Mouse (Mus musculus) thymus, postnatal 0 days (tissue): ENCODE data around the gene Gpr4. TPM values are rescaled to one million over a fixed set of nuclear protein-coding genes. Genes with fewer than 3 reads are reported as not detected.
A peak's percentile ranks its signal among the peaks of the same experiment; 100 is the strongest.

ENCODE experiments used
- DNase-seq: peaks from one replicate; pipeline ENCODE4 v3.0.0-alpha.2; 2015; ENCODE audit warnings: low spot score
- polyA plus RNA-seq: library from polyadenylated mRNA; unstranded; fragments of >200 nt; fragmentation: Nextera tagmentation; extraction: Ambion mirVana; gene quantifications from 2 replicates; pipeline ENCODE4 v1.2.1, GENCODE M21; 2015

The Gpr4 gene
- polyA plus RNA-seq, 1 experiment from 2014 or later, result 0.69 TPM

DNA sequence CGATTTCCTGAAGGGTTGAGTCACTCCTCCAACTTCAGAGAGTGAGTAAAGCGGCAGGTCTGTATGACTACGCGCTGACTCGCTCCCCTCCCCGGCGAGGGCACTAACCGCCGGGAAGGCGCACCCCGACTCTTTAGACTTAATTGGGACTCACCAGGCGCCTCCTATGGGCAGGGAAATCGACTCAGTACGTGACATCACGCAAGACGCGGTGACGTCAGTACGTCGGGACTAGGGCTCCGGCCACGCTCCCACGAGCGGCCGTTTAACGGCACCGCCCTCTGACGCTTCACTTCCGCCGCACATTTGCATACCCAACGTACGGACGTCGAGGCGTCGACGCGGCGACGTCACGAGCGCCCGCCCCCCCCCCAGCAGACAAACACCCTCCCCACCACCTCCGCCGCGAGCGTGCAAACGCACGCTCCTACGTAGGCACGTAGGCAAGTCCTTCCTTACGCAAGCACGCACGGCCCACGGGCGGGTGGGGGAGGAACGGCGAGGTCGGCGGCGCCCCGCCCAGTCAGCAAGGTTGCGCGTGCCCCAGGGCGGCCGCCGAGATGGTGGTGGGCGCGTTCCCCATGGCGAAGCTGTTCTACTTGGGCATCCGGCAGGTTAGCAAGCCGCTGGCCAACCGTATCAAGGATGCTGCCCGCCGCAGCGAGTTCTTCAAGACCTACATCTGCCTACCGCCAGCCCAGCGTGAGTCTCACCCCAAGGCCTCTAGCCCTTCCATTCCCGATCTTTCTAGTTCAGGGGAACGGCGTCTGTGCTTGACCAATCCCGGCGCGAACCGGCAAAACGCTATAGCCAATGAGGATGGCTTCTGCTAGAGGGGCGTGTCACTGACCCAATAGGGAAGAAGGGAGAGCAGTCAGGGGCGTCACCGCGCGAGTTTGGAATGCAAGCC lies 15.8 kb downstream of the Gpr4 start, which contains the start of gene Opa3:
Gene Opa3 (plus strand): TSS at position 452 of the 910 bp plus-strand sequence.
- peak; percentile 100 for DNase-seq

GRCm38 (mm10) chr7:19228793-19229148 lies 16.4 kb downstream of the Gpr4 start:
- DNase-seq, result no peak

GRCm38 (mm10) chr7:19229404-19229803 lies 17.1 kb downstream of the Gpr4 start:
- peak; percentile 8 for DNase-seq

DNA sequence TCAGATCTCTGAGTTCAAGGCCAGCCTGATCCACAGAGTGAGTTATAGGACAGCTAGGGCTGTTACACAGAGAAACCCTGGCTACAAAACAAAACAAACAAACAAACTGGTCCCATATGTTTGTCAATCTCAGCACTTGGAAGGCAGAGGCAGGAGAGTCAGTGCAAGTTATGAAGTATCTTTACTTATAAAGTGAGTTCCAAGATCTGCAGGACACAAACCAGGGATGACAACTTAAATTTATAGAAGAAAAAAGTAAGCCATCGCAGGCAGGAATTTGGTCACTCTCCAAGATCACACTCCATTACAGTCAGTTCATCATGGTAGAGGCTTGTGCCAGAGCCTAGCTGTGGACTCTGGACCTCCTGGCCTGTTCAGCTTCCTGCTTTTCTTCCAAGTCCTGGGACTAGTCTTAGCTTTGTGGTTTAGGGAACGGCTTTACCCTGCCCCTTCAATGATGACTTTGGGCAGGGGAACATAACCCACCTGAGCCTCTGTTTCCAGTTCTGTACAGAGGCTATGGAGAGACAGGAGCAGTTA lies 17.8 kb downstream of the Gpr4 start:
- DNase-seq, result no peak

DNA sequence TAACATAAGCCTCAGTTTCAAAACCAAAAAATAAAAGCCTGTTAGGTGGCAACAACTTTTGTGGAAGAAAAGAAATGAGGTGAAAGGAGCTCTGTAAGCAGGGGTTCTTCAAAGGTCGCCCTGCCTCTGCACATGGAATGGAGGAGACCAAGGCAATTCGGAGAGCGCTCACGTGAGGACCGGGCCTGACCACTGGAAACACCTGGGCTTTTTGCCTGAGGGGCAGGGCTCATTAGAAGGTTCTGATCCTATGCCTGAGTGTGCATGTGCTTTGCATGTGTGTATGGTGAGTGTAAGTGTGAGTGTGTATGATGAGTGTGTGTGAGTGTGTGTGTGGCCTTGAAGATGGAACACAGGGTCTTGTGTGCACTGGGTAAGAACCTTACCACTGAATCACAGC lies 18.6 kb downstream of the Gpr4 start:
- no peak for DNase-seq

DNA sequence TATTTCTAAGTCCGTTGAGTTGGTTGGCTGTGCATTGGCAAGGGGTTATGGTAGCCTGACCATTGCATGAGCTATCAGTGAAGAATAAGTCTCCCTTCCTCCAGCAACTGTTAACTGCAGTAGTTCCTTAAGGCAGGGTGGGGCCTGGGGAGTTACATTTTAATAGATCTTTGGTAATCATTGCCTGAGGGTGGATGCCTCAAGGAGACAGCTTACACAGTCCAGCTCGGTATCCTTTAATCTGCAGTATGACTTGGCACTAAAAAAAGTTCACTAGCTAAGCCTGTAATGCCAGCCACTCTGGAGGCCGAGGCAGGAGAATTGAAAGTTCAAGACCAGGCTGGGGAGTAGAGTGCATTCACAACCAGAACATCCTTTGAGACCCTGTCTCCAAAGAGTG lies 19.5 kb downstream of the Gpr4 start:
- no peak for DNase-seq

DNA sequence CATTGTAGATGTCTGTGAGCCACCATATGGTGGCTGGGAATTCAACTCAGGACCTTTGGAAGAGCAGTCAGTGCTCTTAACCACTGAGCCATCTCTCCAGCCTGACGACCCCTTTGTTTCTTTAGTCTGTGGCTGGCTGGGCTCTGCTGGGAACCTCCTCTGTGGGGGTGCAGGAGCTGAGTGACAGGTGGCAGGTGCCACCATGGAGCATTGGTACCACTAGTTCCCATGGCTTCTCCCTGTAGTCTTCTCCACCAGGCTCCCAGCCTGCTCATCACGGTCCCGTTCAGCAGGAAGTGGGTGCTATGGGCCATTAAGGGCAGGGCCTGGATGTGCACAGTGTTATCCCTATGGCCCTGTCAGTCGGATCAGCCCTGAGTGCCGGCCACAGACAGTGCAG lies 22.3 kb downstream of the Gpr4 start:
- DNase-seq, result no peak

- DNase-seq, result no peak
These were observed 22.8 kb downstream of the Gpr4 start for GRCm38 (mm10) chr7:19235092-19235671.

DNA sequence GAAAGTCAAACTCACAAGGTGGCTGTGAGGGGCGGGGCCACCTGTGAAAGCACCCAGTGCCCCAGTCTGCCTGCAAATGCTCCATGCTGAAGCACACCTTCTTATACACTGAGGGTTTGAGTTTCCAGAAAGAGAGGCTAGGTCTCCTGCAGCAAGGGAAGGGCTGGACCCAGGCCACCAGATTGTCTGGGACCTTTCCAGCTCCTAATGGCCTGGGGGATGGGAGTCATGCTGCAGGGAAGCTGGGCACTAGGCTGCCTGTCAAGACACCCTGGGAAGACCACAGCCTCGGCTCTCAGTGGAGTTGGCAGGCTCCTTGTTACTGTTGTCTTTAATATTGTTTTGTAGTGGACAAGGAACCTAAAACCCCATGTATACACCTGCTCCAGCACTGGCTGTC lies 24.1 kb downstream of the Gpr4 start:
- DNase-seq, result no peak

- no peak for DNase-seq
These were observed 26.0 kb downstream of the Gpr4 start for GRCm38 (mm10) chr7:19238344-19238743.

GRCm38 (mm10) chr7:19239423-19239822 lies 27.1 kb downstream of the Gpr4 start:
- DNase-seq, result peak; percentile 87

DNA sequence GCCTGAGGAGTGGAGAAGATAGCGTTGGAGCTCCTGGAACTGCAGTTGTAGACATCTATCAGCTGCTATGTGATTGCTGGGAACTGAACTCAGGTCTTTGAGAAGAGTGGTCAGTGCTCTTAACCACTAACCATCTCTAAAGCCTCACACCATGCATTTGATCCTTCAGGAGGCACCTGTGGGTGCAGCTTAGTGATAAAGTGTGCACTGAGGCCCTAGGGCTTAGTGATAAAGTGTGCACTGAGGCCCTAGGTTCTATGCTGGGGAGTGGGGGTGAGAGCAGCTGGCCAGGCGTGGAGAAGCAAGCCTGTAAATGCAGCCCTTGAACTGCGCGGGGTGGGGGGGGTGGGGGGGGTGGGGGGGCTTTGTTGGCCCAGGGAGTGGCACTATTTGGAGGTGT lies 27.6 kb downstream of the Gpr4 start:
- no peak for DNase-seq

- DNase-seq, result no peak
These were observed 28.6 kb downstream of the Gpr4 start for GRCm38 (mm10) chr7:19240905-19241463.

DNA sequence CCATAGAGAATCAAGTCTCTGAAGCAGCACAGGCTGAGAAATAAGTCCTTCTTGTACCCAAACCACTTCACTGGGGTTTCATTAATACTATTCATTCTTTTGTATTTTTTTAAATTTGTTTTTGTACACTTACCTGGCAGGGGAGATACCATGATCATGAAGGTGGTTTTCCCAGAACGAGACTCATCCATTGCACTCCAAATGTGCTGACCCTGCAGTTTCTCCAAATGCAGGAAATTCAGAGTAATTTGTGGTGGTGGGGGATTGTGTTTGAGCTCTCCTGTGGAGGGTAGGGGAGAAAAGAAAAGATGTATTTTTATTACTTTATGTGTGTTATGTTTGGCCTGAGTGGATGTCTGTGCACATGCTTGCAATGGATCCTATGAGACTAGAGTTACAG lies 29.7 kb downstream of the Gpr4 start:
- no peak for DNase-seq

DNA sequence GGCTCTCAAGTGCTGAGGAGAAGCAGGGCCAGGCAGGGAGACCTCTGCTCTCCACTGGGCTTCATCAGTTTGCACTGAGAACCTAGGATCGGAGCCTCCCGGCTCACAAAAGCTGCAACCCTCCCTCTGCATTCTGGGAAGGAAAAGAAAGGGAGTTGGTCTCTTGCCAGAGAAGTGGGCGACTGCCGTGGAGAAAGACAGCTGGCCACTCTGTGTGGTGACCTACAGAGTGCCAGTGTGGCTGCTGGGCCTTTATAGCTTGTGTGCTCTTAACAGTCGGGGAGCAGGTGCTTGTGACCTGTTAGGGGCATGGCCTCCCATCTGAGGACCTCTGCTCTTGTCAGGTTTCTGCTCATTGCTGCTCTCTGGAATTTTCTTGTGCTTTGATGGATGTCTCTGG lies 31.5 kb downstream of the Gpr4 start:
- no peak for DNase-seq

GRCm38 (mm10) chr7:19245083-19245482 lies 32.7 kb downstream of the Gpr4 start:
- no peak for DNase-seq

- no peak for DNase-seq
These were observed 34.5 kb downstream of the Gpr4 start for GRCm38 (mm10) chr7:19246855-19247254.

GRCm38 (mm10) chr7:19247511-19247910 lies 35.2 kb downstream of the Gpr4 start:
- DNase-seq, result no peak

DNA sequence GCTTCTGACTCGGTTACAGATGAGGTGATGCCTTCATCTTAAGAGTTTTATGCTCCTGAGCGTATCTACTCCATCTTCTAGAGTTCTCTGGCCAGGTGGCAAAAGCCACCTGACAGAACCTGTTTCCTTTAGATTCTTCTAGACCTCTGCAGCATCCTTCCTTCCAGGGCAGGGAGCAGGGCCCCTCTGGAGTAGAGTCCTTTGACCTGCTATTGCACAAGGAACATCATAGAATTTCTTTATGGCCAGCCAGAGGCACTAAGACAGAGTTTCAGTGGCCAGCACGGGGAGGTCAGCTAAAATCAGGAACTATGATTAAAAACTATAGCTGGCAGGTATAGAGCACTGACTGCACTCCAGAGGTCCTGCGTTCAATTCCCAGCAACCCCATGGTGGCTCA lies 39.7 kb downstream of the Gpr4 start:
- no peak for DNase-seq

DNA sequence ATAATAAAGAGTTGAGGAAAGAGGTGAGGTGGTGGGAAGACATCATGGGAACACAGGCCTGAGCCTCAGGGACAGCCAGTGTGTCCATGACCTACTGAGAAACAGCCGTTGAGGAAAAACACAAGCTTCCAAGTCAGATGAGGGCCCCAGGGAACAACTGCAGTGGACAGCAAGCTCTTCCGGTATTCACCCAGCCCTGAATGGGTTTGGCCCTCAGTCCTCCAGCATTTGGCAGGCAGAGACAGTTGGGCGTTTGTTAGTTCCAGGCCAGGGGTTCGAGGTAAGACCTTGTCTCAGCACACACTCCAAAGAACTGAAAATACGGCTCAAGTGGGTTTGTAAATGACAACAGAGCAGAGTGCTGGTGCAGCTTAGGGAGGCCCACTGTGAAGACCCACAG lies 41.1 kb downstream of the Gpr4 start:
- DNase-seq, result no peak

DNA sequence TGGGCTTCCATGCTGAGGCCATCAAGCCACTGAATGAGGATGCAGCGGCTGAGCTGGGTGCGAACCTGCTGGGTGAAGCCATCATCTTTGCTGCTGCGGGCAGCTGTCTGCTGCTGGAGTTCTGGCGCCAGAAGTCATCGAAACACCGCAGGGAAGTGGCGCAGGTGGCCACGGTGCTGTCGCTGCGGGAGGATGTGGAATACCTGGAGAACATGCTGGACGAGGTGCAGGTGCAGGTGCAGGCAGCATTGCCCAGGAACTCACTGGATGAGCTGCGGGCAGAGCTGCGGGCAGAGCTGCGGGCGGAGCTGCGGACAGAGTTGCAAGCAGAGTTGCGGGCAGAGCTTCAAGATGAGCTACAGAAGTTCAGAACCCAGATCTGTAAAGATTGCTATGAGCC lies 43.1 kb downstream of the Gpr4 start:
- DNase-seq, result no peak

DNA sequence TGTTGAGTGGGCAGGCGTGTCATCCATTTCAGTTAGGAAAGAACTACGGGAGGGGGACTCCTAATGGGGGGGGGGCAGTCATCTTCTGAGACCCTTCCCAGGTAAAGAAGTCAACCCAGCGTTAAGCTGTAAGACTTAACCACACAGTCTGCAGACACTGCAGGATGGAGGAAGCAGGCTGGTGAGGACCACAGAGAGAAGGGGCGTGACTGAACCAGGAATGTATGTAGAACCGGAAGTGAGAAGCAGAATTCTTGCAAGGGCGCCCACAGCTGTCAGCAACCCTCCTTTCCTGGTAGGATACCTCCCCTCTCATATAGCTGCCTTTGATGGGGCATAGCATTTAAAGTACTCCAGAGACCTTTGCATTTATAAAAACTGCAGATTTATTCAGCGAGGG lies 44.2 kb downstream of the Gpr4 start:
- DNase-seq, result peak; percentile 58
